Mouse (Mus musculus) hindlimb bud, embryonic 11.5 days (tissue): ENCODE measurements around the gene Ripor2.

ENCODE experiments used
- DNase-seq: peaks from one replicate; pipeline ENCODE4 v3.0.0-alpha.2; 2012; ENCODE audit warnings: low read depth, low spot score; ENCODE audit errors: extremely low spot score

The Ripor2 gene

GRCm38 (mm10) chr13:24616645-24617044 is 34.7 kb downstream of the Ripor2 start:
- DNase-seq, result no peak

- DNase-seq, result no peak
Observed at GRCm38 (mm10) chr13:24617076-24617798, 35.2 kb downstream of the Ripor2 start.

GRCm38 (mm10) chr13:24617799-24618130 is 35.8 kb downstream of the Ripor2 start:
- DNase-seq, result no peak

- DNase-seq, result no peak
Observed at GRCm38 (mm10) chr13:24619711-24620110, 37.7 kb downstream of the Ripor2 start.

- DNase-seq, result no peak
Observed at GRCm38 (mm10) chr13:24620439-24620838, 38.5 kb downstream of the Ripor2 start.

- DNase-seq, result no peak
Observed at GRCm38 (mm10) chr13:24623631-24624030, 41.6 kb downstream of the Ripor2 start.

- DNase-seq, result no peak
Observed at GRCm38 (mm10) chr13:24625071-24625470, 43.1 kb downstream of the Ripor2 start.

GRCm38 (mm10) chr13:24626698-24627436 is 44.9 kb downstream of the Ripor2 start:
- DNase-seq, result no peak

- no peak for DNase-seq
Observed at GRCm38 (mm10) chr13:24628192-24628591, 46.2 kb downstream of the Ripor2 start.

- DNase-seq, result no peak
Observed at GRCm38 (mm10) chr13:24629073-24629621, 47.2 kb downstream of the Ripor2 start.

- DNase-seq, result no peak
Observed at GRCm38 (mm10) chr13:24630364-24630763, 48.4 kb downstream of the Ripor2 start.

GRCm38 (mm10) chr13:24632988-24633577 is 51.1 kb downstream of the Ripor2 start:
- DNase-seq, result no peak

- DNase-seq, result no peak
Observed at GRCm38 (mm10) chr13:24634346-24635120, 52.5 kb downstream of the Ripor2 start.

GRCm38 (mm10) chr13:24638371-24639214 is 56.6 kb downstream of the Ripor2 start:
- no peak for DNase-seq

GRCm38 (mm10) chr13:24639215-24640165 is 57.5 kb downstream of the Ripor2 start:
- no peak for DNase-seq

- no peak for DNase-seq
Observed at GRCm38 (mm10) chr13:24640166-24640560, 58.2 kb downstream of the Ripor2 start.

- DNase-seq, result no peak
Observed at GRCm38 (mm10) chr13:24640836-24641385, 58.9 kb downstream of the Ripor2 start.

- DNase-seq, result no peak
Observed at GRCm38 (mm10) chr13:24641491-24642430, 59.8 kb downstream of the Ripor2 start.
